Mouse (Mus musculus) myocyte (in vitro differentiated cells): ENCODE measurements around the gene Avpr2.

Experiments
- E2F4 ChIP-seq: IDR thresholded peaks from one replicate; pipeline ENCODE4 v1.6.1; 2011; ENCODE audit warnings: mild to moderate bottlenecking, control low read depth, moderate library complexity; ENCODE audit not compliant: insufficient read depth
- MAX ChIP-seq: IDR thresholded peaks from one replicate; pipeline ENCODE4 v1.6.1; 2011; ENCODE audit warnings: low read depth, mild to moderate bottlenecking, control low read depth
- MYOG ChIP-seq, 3 experiments: IDR thresholded peaks; one replicate each; pipeline ENCODE4 v1.6.1; 2011; ENCODE audit warnings: control low read depth in 2 of 3, low read depth in 2 of 3, mild to moderate bottlenecking in 2 of 3; ENCODE audit not compliant: insufficient read length in 2 of 3, control insufficient read depth in 1 of 3, insufficient read depth in 1 of 3
- POLR2A ChIP-seq: IDR thresholded peaks from one replicate; pipeline ENCODE4 v1.6.1; 2011; ENCODE audit warnings: low read depth, mild to moderate bottlenecking, control low read depth, moderate library complexity; ENCODE audit not compliant: insufficient read length
- POLR2AphosphoS2 ChIP-seq: IDR thresholded peaks from one replicate; pipeline ENCODE4 v1.6.1; 2011; ENCODE audit warnings: low read depth, control low read depth; ENCODE audit not compliant: insufficient read length
- TCF12 ChIP-seq: IDR thresholded peaks from one replicate; pipeline ENCODE4 v1.6.1; 2011; ENCODE audit warnings: mild to moderate bottlenecking, control low read depth; ENCODE audit not compliant: poor library complexity, insufficient read depth, severe bottlenecking
- TCF3 ChIP-seq: IDR thresholded peaks from one replicate; pipeline ENCODE4 v1.6.1; 2011; ENCODE audit warnings: low read depth, control low read depth; ENCODE audit not compliant: insufficient read length
- USF1 ChIP-seq: IDR thresholded peaks from one replicate; pipeline ENCODE4 v1.6.1; 2011; ENCODE audit warnings: low read depth, mild to moderate bottlenecking, control low read depth, moderate library complexity

DNA sequence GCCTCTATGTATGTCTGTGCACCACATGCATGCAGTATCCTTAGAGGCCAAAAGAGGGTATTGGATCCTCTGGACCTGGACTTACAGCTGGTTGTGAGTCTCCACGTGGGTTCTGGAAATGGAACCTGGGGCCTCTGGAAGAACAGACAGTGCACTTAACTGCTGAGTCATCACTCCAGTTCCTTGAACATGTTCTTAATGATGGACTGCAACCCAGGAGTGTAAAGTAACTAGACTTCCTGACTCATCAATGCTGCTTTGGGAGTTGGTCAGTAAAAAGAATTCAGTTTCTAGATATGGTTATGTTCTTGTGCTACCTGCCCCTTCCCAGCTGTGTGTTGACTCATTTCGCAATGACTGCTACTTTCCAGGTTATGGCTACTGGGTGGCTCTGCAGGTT, 40.0 kb downstream of the Avpr2 start:
- TF ChIP-seq POLR2A (no peak), USF1 (no peak), E2F4 (no peak), MYOG (IDR thresholded peaks at IDR 0.05; ENCODE audit: control insufficient read depth in 1 of 3, insufficient read depth in 1 of 3, insufficient read length in 2 of 3, low read depth in 2 of 3) (no peak), TCF3 (no peak), MAX (no peak), POLR2AphosphoS2 (no peak), TCF12 (no peak)
